Mouse (Mus musculus) CH12.LX (cell line): ENCODE results near the gene Ank2. TPM values are rescaled to one million over a fixed set of nuclear protein-coding genes. Genes with fewer than 3 reads are reported as not detected.

Experiments
- DNase-seq: peaks from one replicate; pipeline ENCODE4 v3.0.0-alpha.2; 2013; ENCODE audit errors: extremely low read depth
- H3K27ac ChIP-seq: 2 replicates; pipeline ENCODE4 v1.5.1; 2012; ENCODE audit warnings: low read depth, mild to moderate bottlenecking, control low read depth, moderate library complexity; ENCODE audit not compliant: insufficient read depth
- H3K27me3 ChIP-seq: replicated peaks from 2 replicates; pipeline ENCODE3; 2012; ENCODE audit warnings: inconsistent platforms
- H3K36me3 ChIP-seq, 2 experiments: replicated peaks in 1 of 2; 2 replicates each; pipeline versions ENCODE3 to v1.6.1; 2012; ENCODE audit warnings: inconsistent platforms in 1 of 2, low read length in 1 of 2, mild to moderate bottlenecking in 1 of 2, mixed read lengths in 1 of 2, moderate library complexity in 1 of 2; ENCODE audit not compliant: control insufficient read depth in 1 of 2, insufficient read depth in 1 of 2
- H3K4me1 ChIP-seq, 2 experiments: 2 replicates each; pipeline ENCODE4 v1.6.1; 2012; ENCODE audit warnings: inconsistent platforms in 1 of 2, moderate library complexity in 1 of 2; ENCODE audit not compliant: insufficient read depth in 2 of 2, control insufficient read depth in 1 of 2
- H3K4me2 ChIP-seq: 2 replicates; pipeline ENCODE4 v1.6.1; 2012; ENCODE audit warnings: low read depth, mild to moderate bottlenecking, control low read depth; ENCODE audit not compliant: poor library complexity, insufficient read depth, severe bottlenecking
- H3K4me3 ChIP-seq, 3 experiments: fragments of 150-350 bp in 1 of 3; sonication (generic) in 1 of 3; replicated peaks in 1 of 3; 2 replicates each; pipeline versions ENCODE3 to v1.5.1; 2011 to 2012; ENCODE audit warnings: low read depth in 2 of 3, low read length in 2 of 3, mild to moderate bottlenecking in 2 of 3, moderate library complexity in 2 of 3, control low read depth in 1 of 3, improper control_type of control experiment in 1 of 3, inconsistent platforms in 1 of 3, mixed read lengths in 1 of 3; ENCODE audit not compliant: poor library complexity in 1 of 3
- H3K79me2 ChIP-seq: replicated peaks from 2 replicates; pipeline ENCODE4 v1.6.1; 2012; ENCODE audit warnings: mild to moderate bottlenecking, moderate library complexity; ENCODE audit not compliant: control insufficient read depth, poor library complexity, insufficient read depth, severe bottlenecking; ENCODE audit errors: extremely low read depth
- H3K9ac ChIP-seq: 2 replicates; pipeline ENCODE4 v1.6.1; 2012; ENCODE audit warnings: low read depth, mild to moderate bottlenecking, control low read depth, moderate library complexity; ENCODE audit not compliant: insufficient read depth
- H3K9me3 ChIP-seq: replicated peaks from 2 replicates; pipeline ENCODE3; 2012; ENCODE audit warnings: low read length, inconsistent platforms, mixed read lengths
- BHLHE40 ChIP-seq: IDR thresholded peaks from 2 replicates; pipeline ENCODE4 v1.6.1; 2011; ENCODE audit warnings: mild to moderate bottlenecking, low read depth, low read length, improper control_type of control experiment
- CHD2 ChIP-seq: IDR thresholded peaks from 2 replicates; pipeline ENCODE4 v1.6.1; 2011; ENCODE audit warnings: low read length, improper control_type of control experiment
- CTCF ChIP-seq, 2 experiments: IDR thresholded peaks in 1 of 2; conservative IDR thresholded peaks in 1 of 2; 2 replicates each; pipeline ENCODE4 v1.5.1; 2011 to 2012; ENCODE audit warnings: low read depth in 2 of 2, low read length in 2 of 2, improper control_type of control experiment in 1 of 2, inconsistent platforms in 1 of 2, mild to moderate bottlenecking in 1 of 2, moderate library complexity in 1 of 2
- E2F4 ChIP-seq: IDR thresholded peaks from 2 replicates; pipeline ENCODE4 v1.6.1; 2011; ENCODE audit warnings: low read depth, low read length, improper control_type of control experiment; ENCODE audit not compliant: insufficient replicate concordance
- ELF1 ChIP-seq: IDR thresholded peaks from 2 replicates; pipeline ENCODE4 v1.6.1; 2014; ENCODE audit warnings: low read depth, mild to moderate bottlenecking, inconsistent platforms, low read length, improper control_type of control experiment
- ETS1 ChIP-seq: conservative IDR thresholded peaks from 2 replicates; pipeline ENCODE4 v1.6.1; 2012; ENCODE audit warnings: low read depth, mild to moderate bottlenecking, inconsistent platforms, low read length, improper control_type of control experiment, moderate library complexity
- HCFC1 ChIP-seq: IDR thresholded peaks from 2 replicates; pipeline ENCODE4 v1.6.1; 2012; ENCODE audit warnings: low read depth, mild to moderate bottlenecking, inconsistent platforms, low read length, improper control_type of control experiment
- IRF4 ChIP-seq: IDR thresholded peaks from 2 replicates; pipeline ENCODE4 v1.6.1; 2014; ENCODE audit warnings: low read depth, mild to moderate bottlenecking, inconsistent platforms, low read length, improper control_type of control experiment
- MAFK ChIP-seq: IDR thresholded peaks from 2 replicates; pipeline ENCODE4 v1.6.1; 2011; ENCODE audit warnings: low read length, improper control_type of control experiment; ENCODE audit not compliant: insufficient replicate concordance
- MXI1 ChIP-seq: IDR thresholded peaks from 2 replicates; pipeline ENCODE4 v1.6.1; 2011; ENCODE audit warnings: mild to moderate bottlenecking, low read depth, low read length, improper control_type of control experiment
- NRF1 ChIP-seq: IDR thresholded peaks from 2 replicates; pipeline ENCODE4 v1.6.1; 2014; ENCODE audit warnings: low read depth, mild to moderate bottlenecking, inconsistent platforms, low read length, improper control_type of control experiment, moderate library complexity
- POLR2AphosphoS2 ChIP-seq: IDR thresholded peaks from 2 replicates; pipeline ENCODE4 v1.6.1; 2011; ENCODE audit warnings: low read depth, low read length, improper control_type of control experiment
- RAD21 ChIP-seq: IDR thresholded peaks from 2 replicates; pipeline ENCODE4 v1.6.1; 2011; ENCODE audit warnings: low read depth, mild to moderate bottlenecking, low read length, improper control_type of control experiment, moderate library complexity
- TBP ChIP-seq: conservative IDR thresholded peaks from 2 replicates; pipeline ENCODE4 v1.6.1; 2011; ENCODE audit warnings: low read depth, low read length, improper control_type of control experiment
- TCF12 ChIP-seq: IDR thresholded peaks from 2 replicates; pipeline ENCODE4 v1.6.1; 2014; ENCODE audit warnings: low read depth, mild to moderate bottlenecking, inconsistent platforms, low read length, improper control_type of control experiment
- UBTF ChIP-seq: IDR thresholded peaks from 2 replicates; pipeline ENCODE4 v1.6.1; 2012; ENCODE audit warnings: low read depth, mild to moderate bottlenecking, inconsistent platforms, low read length, improper control_type of control experiment, moderate library complexity
- ZC3H11A ChIP-seq: IDR thresholded peaks from 2 replicates; pipeline ENCODE4 v1.6.1; 2012; ENCODE audit warnings: low read depth, mild to moderate bottlenecking, inconsistent platforms, low read length, improper control_type of control experiment
- ZKSCAN1 ChIP-seq: IDR thresholded peaks from 2 replicates; pipeline ENCODE4 v1.6.1; 2012; ENCODE audit warnings: low read depth, inconsistent platforms, low read length, improper control_type of control experiment, borderline replicate concordance
- ZMIZ1 ChIP-seq: IDR thresholded peaks from 2 replicates; pipeline ENCODE4 v1.6.1; 2012; ENCODE audit warnings: low read depth, mild to moderate bottlenecking, inconsistent platforms, low read length, improper control_type of control experiment
- ZNF384 ChIP-seq: IDR thresholded peaks from 2 replicates; pipeline ENCODE4 v1.6.1; 2012; ENCODE audit warnings: low read depth, low read length, improper control_type of control experiment, inconsistent platforms
- dilution Hi-C: fragments of 300-500 bp; cut with MboI; formaldehyde crosslinking; loops from 2 replicates; pipeline ENCODE4 v1.14.3; 2020; ENCODE audit warnings: low sequenced_read_pairs; ENCODE audit not compliant: extremely low pct_unique_long_range_greater_than_20kb, extremely low pct_ligation_motif_present
- in situ Hi-C: fragments of 300-500 bp; cut with MboI; formaldehyde crosslinking; loops from 3 replicates; pipeline ENCODE4 v1.14.3; 2019; ENCODE audit warnings: low sequenced_read_pairs, low pct_ligation_motif_present, low pct_unique_long_range_greater_than_20kb, mixed read lengths
- polyA plus RNA-seq: library from polyadenylated mRNA; unstranded; fragments of >175 nt; gene quantifications from 2 replicates; pipeline ENCODE4 v1.2.1, GENCODE M21; 2012; ENCODE audit warnings: low read depth; ENCODE audit not compliant: insufficient read length
- total RNA-seq, 2 experiments: library from RNA; depleted of rRNA; stranded (reverse); fragments of 300-350 nt in 1 of 2; fragments of >200 nt in 1 of 2; gene quantifications; 2 replicates each; pipeline ENCODE4 v1.2.3; 2012 to 2014

The Ank2 gene
- total and polyA plus RNA-seq, 3 experiments = 3.9 to 20.9 (median 12.2) TPM

DNA sequence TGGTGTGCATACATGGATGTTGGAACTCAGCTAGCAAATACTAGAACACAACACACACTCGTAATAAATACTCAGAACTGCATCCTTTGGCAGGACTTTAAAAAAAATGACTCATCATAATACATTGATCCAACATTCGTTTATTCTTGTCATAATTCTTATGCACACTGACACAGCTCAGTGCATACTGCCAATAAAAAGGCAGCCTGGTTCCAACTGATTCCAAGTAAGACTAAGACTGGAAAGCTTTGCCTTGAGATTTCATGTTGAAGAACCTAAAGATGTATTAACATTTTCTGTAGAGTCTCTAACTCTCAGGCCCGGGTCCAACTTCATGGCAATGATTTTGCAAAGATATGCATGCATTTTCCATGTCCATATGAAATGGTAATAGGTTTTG lies 512.5 kb downstream of the Ank2 start:
- Histone ChIP-seq H3K27ac (no peak overlapping the region), H3K79me2 (no peaks in the 10 kb centered on the region), H3K9me3 (no peaks in the 10 kb centered on the region), H3K9ac (no peak overlapping the region), H3K4me3 (no peak overlapping the region), H3K36me3 (peaks cover 0 to under 1% of the 10 kb centered on the region in 2 experiments), H3K4me1 (peaks cover 0 to 7% of the 10 kb centered on the region in 2 experiments; a peak in 1 of 4 replicates), H3K27me3 (no peaks in the 10 kb centered on the region), H3K4me2 (no peak overlapping the region)
- no peak for DNase-seq
- in situ Hi-C loops = no loop called here
- TF ChIP-seq UBTF (no peak), RAD21 (no peak), POLR2AphosphoS2 (no peak), TBP (no peak), E2F4 (no peak), ZC3H11A (no peak), HCFC1 (no peak), MXI1 (no peak), TCF12 (no peak), ELF1 (no peak), ZNF384 (no peak)
- dilution Hi-C loops = no loop called here

DNA sequence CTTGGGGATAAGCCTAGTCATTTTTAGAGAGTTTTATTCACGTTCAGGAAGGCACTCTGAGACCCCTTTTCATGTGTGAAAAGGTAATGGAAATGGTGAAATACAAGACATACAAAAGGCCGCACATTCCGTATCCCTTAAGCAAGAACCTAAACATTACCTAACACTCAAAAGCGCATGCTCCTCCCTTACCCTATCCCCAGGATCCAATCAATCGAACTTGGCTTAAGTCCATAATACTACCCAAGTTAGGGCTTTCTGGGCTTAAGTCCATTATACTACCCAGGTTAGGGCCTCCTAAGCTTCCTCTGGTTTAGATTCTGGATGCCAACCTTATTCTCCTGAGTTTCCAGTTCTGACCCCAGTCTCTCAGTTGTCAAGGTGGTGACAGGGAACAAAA lies 516.3 kb downstream of the Ank2 start:
- no peak for DNase-seq
- in situ Hi-C loops = no loop called here
- no peaks in the 10 kb centered on the region for H3K79me2 ChIP-seq
- no peak overlapping the region for H3K4me3 ChIP-seq
- no peak for TF ChIP-seq BHLHE40
- no peak for TF ChIP-seq MAFK
- TF ChIP-seq HCFC1 = no peak
- no peak for TF ChIP-seq ETS1
- no peak for TF ChIP-seq ZMIZ1
- no peak for TF ChIP-seq CTCF (conservative IDR thresholded peaks at IDR 0.05 in 1 of 2, IDR thresholded peaks at IDR 0.05 in 1 of 2; ENCODE audit: low read depth in 2 of 2, low read length in 2 of 2)
- TF ChIP-seq ZKSCAN1 = no peak
- no peak for TF ChIP-seq IRF4
- TF ChIP-seq NRF1 = no peak
- no peak for TF ChIP-seq CHD2
- dilution Hi-C loops = no loop called here
- H3K9me3 ChIP-seq = no peaks in the 10 kb centered on the region
- H3K27me3 ChIP-seq = no peaks in the 10 kb centered on the region
- H3K27ac ChIP-seq = no peak overlapping the region
- H3K36me3 ChIP-seq = peaks cover 0 to 8% of the 10 kb centered on the region in 2 experiments
- peaks cover 0 to 21% of the 10 kb centered on the region in 2 experiments; a peak in 3 of 4 replicates for H3K4me1 ChIP-seq
- H3K4me2 ChIP-seq = no peak overlapping the region
- no peak overlapping the region for H3K9ac ChIP-seq
